Mouse (Mus musculus) CD8-positive naive resting alpha-beta T cell, adult 2 months (primary cell): ENCODE data around the gene Trp73.

ENCODE experiments used
- DNase-seq, 2 experiments: peaks; one replicate each; pipeline ENCODE4 v3.0.0; 2022; ENCODE audit warnings: low read depth in 2 of 2, low spot score in 2 of 2

The Trp73 gene

DNA sequence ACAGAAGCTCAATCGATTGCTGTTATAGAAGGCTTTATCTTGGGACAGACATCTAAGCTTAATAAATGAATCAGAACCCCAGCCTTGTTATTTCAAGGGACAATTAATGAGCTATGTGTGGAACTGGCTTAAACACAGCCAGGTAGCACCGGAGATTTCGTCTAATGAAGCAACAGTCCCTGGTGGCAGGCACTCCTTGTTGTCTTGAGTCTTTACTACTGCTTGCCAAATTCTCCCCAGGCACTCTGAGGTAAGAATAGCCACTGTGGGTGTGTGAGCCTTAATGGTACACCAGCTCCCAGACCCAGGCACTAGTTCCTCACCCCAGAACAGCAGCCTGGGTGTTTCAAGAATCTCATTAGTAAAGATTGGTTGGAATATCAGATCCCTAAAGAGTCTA lies 88.6 kb downstream of the Trp73 start:
- no peak for DNase-seq

DNA sequence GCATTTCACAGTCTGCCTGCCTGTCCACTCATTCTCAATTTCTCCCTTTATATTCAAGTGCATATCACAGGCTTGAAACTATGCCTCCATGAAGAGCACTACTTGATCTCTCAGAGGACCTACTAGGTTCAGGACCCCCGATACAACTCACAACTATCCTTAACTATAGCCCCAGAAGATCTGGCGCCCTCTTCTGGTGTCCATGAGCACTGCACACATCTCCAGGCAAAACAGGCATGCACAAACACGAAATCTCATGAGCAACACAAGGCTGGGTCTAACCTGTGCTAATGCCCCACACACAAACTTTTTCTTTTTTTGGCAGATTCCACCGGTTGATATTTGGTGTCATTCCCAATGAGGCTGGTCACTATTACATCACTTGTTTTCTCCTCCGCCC lies 94.2 kb downstream of the Trp73 start:
- no peak for DNase-seq

DNA sequence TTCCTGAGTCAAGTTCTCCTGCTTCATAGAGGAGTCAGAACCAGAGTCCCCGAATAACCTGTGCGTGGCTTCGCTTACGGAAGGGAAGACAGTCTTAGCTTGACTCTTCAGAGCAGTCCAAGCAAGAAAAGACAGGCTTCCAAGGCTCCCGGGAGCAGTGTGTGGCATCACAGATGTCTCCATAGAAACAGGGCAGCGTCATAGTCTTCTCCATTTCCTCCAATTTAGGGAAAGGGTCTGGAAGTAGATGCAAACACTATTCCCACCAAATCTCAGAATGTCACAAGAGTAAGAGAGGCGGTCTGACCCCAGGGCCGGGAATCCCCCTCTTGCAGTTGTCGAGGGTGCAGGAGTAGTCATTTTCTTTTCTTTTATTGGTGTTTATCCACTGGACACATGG lies 97.4 kb downstream of the Trp73 start, which contains the start of gene Ccdc27:
Gene Ccdc27 (minus strand): TSS at position 101 of the 400 bp plus-strand sequence.
- DNase-seq = no peak

DNA sequence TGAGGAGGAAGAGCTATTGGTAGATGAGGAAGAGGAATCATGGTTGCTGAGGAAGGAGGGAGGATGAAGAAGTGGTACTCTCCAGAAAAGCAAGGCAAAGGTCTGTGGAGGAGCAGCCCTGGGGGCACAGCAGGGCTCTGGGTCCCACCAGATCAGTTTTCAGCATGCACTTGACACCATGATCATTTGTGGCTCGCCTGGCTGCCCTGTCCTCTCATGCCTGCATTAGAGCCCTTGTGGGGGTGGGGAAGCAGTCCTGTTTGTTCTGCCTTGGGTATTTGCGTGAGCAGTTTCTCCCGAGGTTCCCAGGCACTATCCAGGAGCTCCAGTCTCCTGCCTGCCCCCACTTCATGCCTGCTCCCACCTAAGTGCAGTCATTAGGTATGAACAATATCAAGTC lies 102.9 kb downstream of the Trp73 start:
- no peak for DNase-seq

DNA sequence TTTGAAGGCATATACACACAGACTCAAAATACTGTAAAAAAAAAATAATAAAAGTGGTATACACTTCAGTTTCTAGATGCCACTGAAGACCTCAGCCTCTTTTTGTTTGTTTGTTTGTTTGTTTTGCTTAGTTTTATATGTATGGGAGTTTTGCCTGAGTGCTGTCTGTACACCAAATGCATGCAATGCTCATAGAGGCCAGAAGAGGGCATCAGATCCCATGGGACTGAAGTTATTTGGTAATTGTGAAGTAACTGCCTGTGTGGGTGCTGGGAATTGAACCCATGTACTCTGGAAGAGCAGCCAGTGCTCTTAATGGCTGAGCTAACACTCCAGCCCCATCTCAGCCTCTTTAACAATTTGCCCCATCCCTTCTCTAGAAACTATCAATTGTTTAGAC lies 111.4 kb downstream of the Trp73 start:
- no peak for DNase-seq

DNA sequence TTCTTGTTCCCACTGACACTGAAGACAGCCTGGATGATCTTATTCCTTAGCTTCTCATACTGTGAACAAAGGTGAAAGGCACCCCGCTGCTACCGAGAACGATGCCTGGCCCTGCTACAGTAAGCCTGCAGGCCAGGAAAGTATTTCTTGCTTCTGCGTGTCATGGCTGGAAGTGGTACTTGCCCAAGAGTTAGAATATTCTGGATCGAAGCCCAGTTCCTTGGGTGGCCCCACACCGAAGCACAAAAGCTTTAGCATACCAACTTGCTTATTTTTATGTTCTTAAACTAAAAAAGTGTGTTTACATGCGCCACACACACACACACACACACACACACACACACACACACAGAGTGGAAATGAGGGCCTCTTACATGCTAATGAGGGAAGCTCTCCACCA lies 111.9 kb downstream of the Trp73 start:
- no peak for DNase-seq

DNA sequence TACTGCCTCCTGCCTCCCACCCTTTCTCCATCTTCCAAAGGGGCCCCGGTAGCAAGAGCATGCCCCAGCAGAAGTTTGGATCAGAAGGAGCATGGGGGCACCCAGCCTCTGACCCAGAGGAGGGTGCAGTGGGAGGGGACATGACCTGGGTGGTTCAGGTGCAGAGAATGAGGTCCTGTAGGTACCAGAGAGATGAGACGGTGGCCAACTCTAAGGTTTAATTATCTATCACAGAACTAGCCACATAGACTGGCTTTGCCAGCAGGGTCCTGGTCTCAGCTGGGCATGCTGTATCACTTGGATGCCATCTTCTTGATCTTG lies 113.6 kb downstream of the Trp73 start:
- no peak for DNase-seq

DNA sequence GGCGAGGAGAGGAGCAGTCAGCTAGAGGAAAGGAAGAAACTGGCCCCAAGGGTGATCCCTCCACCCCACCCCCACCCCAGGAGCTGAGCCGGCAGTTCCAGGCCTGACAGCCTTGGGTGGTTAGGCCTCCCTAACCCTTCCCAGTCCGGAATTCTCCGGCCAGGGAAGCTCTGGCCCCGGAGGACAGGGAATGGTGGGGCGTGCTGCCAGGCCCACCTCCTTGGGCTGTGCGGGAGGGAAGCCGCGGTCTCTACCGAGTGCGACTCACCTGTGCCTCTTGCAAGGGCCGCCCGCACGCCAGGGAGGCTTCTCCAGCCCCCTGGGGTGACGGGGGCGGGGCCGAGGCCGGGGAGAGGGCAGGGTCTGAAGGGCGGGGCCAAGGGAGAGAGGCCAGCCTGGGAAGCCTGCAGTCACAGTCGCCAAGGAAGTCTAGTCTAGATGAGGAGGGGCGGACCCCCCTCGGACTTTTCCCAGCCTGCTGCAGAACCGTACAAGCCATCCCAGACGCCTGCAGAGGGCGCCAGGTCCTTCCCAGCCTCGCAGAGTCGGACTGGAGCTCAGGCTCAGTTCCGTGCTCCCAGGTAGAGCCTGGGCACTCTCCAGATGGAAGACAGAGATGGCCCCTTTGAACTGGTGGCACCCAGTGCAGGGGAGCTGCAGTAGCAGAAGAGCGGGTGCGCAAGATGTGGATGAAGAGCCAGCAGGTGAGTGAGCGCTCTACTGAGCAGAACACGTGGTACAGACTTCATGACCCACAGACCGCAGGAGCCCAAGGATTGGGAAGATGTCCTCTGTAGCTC lies 114.2 kb downstream of the Trp73 start, which contains the start of gene Smim1:
Gene Smim1 (minus strand): TSS at position 590 of the 800 bp plus-strand sequence.
- no peak for DNase-seq

DNA sequence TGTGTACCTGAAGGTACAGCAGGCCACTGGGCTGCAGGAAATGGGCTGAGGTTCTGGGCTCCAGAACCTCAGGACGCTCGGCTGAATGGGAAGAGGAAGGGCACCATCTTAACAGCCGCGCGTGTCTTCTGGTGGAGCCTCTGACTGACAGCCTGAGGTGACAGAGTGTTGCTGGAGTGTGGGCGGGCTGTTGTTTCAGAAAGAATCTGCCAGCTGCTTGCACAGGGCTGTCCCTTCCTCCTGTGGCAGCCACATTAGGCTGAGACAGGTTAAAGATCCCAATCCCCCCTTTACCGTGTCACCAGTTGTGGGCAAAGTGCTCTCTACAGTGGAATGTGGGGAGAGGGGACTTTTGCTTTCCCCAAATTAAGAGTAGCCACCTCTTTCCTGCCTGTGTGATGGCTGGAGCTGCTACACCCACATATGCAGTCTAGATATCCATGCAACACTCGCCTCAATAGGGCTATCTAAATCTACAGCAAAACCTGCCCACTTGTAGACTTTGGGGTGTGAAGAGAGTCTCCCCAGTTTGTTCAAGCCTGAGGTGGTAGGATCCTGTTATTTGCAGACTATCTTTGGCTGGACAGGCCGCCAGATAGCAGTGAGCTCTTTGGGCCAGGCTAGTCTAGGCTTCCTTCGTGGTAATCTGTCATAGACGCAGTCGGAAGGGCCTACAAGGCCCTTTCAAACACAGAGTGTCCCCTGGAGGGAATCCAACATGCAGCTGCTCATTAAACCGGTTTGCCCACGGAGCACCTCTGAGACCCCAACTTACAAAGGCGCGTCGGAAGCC lies 115.1 kb downstream of the Trp73 start:
- no peak for DNase-seq

DNA sequence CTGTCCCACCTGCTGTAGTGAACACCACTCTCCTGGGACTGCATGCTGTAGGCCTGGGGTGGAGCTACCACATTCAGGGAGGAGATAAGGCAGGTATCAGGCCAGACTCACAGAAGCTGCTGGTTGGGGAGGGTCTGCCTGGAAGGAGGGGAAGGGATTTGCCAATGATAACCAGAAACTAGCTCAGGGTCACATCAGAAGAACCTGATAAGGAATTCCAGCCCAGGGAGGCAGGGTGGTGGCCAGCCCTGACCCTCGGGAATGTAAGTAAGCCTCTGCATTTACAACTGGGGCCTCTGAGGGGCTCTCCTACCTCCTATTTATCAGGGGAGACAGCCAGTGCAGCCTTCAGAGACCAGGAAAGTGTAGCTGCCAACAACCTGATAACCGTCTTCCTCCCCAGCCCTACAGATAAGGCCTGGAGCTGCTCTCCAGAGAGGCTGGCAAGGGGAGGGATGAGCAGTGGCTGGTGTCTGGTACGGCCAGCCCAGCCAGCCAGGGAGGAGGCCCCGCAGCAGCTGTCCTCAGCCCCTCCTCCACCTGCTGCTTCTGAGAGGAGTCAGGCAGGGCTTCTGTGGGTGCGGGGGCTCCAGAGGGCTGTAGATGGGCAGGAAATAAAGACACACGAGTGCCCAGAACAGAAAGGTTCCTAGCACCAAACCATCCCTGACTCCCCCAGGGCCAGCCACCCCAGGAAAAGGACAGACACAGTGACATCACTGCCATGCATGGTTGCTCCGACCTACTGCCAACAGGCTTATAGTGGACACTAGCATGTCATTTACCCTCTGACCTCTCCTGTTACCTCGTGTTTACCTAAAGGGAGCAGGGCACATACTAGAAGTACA lies 116.0 kb downstream of the Trp73 start:
- DNase-seq = no peak

DNA sequence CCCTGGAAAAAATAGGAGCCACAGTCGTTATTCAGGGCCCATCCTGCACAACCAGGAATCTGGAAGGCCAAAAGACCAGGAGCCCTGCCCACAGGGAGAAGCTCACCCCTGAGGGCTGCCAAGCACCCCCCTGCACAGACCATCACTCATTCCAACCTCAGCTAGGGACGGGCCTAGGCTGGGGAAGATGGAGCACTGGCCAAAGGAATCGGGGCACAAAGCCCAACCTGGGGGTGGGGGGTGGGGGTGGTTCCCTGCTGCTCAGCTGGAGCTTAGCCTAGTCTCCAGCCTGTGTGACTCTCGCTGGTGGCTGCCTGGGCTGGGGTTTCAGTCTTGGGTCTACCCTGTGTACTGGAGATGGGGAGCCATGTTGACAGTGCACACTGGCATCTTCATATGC lies 117.2 kb downstream of the Trp73 start:
- DNase-seq = no peak

DNA sequence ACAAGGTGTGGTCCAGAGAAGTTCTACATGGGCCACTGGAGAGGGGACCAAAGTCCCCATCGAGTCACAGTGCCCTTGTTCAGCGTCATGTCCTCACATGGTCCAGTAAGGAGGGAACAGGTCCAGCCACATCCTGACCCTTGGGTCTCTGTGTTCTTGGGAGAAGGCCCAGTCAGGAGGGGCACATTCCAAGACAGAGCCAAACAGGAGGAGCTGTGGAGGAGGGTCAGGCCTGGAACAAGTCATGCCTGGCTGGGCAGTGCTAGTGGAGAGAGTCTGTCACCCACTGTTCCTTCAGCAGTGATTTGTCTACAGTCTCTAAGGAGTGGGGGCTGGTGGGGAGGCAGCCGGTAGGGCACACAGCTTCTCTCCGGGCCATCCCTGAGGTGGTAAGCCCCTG lies 117.6 kb downstream of the Trp73 start:
- no peak for DNase-seq

DNA sequence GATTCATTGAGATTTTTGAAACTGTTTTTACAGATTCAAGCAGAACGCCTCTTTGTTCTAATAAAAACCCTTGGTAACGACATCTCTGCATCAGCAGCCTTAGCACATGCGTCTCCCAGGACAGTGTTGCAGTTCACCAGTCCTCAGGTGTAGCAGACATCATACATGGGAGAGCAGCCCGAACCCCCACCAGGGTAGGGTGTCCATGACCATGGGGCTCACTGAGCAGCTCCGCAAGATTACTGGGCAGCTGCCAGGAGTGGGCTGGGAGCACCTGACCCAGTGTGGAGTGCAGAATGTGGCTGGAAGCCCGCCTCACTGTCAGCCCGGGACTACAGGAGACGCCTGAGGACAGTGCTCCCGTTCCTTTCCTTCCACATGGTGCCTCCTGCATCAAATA lies 118.6 kb downstream of the Trp73 start:
- DNase-seq = no peak

DNA sequence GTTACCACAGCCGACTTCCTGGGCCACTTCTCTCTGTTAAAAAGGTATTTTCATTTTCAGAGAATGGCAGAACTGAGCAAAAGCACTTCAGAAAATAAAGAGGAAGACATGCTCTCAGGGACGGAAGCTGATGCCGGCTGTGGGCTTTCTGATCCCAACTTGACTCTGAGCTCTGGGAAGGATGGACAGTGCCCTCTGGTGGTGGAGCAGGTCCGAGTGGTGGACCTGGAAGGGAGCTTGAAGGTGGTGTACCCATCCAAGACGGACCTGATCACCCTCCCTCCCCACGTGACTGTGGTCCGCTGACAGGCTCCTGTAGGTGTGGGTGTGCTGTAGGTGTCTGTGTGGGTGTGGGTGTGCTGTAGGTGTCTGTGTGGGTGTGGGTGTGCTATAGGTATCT lies 120.4 kb downstream of the Trp73 start:
- no peak for DNase-seq

DNA sequence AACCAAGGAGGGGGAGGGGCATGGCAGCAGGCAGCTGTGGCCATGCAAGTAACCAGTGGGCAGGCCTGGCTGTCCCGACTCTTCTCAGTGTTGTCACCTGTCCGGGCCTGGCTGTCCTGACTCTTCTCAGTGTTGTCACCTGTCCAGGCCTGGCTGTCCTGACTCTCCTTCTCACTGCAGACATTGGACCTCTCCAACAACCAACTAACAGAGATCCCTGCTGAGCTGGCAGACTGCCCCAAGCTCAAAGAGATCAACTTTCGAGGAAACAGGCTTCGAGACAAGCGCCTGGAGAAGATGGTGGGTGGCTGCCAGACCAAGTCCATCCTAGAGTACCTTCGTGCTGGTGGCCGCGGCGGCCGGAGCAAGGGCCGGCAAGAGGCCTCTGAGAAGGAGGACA lies 124.5 kb downstream of the Trp73 start:
- DNase-seq = no peak

DNA sequence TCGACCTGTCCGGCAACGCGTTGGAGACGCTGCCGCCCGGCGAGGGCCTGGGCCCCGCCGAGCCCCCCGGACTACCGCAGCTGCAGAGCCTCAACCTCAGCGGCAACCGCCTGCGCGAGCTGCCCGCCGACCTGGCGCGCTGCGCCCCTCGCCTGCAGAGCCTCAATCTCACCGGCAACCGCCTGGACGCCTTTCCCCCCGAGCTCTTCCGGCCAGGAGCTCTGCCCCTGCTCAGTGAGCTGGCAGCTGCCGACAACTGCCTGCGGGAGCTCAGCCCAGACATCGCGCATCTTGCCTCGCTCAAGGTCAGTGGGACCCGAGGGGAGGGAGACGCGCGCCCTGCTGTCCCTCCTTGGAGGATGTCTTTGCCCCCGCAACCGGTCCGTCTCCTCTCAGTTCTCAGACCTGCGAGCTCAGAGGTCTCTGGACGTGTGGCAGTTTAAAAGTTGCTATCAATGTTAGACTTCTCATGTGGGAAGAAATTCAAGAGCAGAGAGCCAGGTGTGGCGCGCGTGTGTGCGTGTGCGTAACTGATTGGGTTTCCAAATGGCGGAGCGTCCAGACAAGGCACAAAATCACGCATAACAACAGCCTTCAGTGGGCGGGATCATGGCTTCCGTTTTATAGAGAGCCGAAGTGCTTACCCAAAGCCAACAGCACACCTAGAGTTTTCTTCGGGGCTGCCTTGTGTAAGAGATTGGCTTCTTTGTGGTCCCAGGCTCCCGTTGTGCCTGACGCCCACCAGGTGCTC lies 127.7 kb downstream of the Trp73 start:
- DNase-seq = peak in 1 of 2 experiments; percentile 8

DNA sequence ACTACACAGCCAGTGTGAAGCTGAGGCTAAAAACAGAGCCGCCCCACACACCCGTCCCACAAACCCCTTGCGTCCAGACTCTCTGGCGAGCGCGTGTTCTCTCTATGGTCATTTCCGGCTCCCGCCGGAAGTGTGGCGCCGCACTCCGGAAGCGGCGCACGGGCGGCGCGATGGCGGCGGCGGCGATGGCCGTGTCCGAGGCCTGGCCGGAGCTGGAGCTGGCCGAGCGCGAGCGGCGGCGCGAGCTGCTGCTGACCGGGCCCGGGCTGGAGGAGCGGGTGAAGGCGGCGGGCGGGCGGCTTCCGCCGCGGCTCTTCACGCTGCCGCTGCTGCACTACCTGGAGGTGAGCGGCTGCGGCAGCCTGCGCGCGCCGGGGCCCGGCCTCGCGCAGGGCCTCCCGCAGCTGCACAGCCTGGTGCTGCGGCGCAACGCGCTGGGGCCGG lies 128.3 kb downstream of the Trp73 start, which contains the start of gene Lrrc47:
Gene Lrrc47 (plus strand): TSS at position 86 of the 444 bp plus-strand sequence.
- peak; percentile 37 to 49 for DNase-seq

DNA sequence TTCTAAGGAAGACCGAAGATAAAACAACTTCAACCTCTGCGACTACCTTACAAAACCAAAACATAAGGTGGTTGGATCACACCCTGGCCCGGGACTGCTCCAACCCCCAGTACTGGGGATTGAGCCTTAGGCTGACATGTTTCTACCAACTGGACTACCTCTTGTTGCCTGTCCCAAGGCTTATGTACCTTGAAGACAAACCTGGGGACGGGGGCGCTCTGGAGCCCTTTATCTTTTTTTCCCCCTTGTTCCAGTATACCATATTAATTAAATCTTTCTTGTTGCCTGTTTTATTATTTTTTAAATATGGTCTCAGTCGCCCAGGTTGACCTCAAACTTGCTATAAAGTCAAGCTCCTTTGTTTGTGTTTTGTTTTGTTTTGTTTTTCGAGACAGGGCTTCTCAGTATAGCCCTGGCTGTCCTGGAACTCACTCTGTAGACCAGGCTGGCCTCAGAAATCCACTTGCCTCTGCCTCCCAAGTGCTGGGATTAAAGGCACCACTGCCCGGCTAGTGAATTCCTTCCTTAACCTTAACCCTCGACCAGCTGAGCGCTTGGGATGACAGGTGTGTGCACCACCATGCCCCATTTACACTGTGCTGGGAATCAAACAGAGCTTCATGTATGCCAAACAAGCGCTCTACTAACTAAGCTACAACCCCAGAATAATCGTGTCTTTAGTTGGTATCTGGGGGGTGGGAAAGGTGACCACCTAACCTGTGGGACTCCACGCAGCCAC lies 128.9 kb downstream of the Trp73 start:
- no peak for DNase-seq

DNA sequence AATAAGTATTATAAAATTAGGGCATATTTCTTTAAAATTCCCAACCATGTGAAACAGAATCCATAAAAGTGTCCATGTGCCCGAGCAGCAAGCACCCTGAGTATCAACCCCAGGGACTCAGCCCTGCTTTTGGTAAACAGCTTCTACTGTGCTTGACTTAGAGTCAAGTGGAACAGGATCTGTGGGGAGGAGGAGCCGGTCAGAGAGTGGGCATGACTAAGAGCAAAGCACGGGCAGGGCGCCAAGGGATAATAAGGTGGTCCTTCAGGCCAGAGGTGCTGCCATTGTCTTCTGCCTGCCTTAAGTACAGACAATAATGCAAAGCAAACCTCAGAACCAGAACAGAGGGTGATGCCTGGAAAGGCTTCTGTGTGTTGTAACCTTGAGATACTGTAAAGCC lies 132.2 kb downstream of the Trp73 start:
- no peak for DNase-seq

DNA sequence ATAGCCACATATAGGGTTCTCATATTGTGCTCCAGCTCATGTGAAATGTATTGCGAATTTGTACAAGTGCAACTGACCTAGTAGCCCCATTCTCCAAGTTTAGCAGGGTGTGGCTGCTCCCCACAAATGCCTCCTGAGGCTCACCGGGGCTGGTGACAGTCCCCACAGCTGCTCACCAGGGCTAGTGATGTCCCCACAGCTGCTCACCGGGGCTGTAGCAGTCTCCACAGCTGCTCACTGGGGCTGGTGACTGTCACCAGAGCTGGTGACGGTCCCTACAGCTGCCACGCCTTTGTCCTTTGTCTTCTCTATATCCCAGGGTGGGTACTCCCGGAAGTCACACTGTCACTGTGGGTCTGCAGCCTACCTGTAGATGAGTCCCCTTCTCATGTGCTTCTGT lies 133.7 kb downstream of the Trp73 start:
- no peak for DNase-seq
